Mouse (Mus musculus): ENCODE results near the gene Clca4a. TPM values are rescaled to one million over a fixed set of nuclear protein-coding genes. Genes with fewer than 3 reads are reported as not detected.

Clca4a gene
- polyA plus RNA-seq, 1 experiment, result 0.19 TPM

Other genes starting within 250 kb of the Clca4a start
- gene Clca3a1, start 214.1 kb downstream of the Clca4a start, polyA plus RNA-seq (2012; rRNA removed), result 25.0 and 34.0 TPM in 2 replicates
- 15.2 and 18.6 TPM in 2 replicates for gene Clca3a2, start 155.6 kb downstream of the Clca4a start, polyA plus RNA-seq (2012; rRNA removed)
- gene Clca3b, start 125.7 kb downstream of the Clca4a start, polyA plus RNA-seq (2012; rRNA removed), result 0.01 TPM in 1 of 2 replicates, not detected in the other
- gene Clca4b, start 42.5 kb downstream of the Clca4a start, polyA plus RNA-seq (2012; rRNA removed), result not detected in 2 replicates
- 0.18 and 0.21 TPM in 2 replicates for gene Clca1, start 57.7 kb upstream of the Clca4a start, polyA plus RNA-seq (2012; rRNA removed)
- 3.4 and 3.7 TPM in 2 replicates for gene Clca2, start 124.4 kb upstream of the Clca4a start, polyA plus RNA-seq (2012; rRNA removed)
- 17.1 and 20.4 TPM in 2 replicates for gene Odf2l, start 143.5 kb upstream of the Clca4a start, polyA plus RNA-seq (2012; rRNA removed)